Mouse (Mus musculus): ENCODE data around the gene Naa10. TPM values are rescaled to one million over a fixed set of nuclear protein-coding genes. Genes with fewer than 3 reads are reported as not detected.

The Naa10 gene
- total RNA-seq (2021): 10 to 100 TPM; 66.7 to 71.7 TPM

GRCm38 (mm10) chrX:73921823-73922549, at the start of gene Naa10, which contains the start of gene Arhgap4:
TSS of gene Naa10 (minus strand) at chrX:73921944.
TSS of gene Arhgap4 (minus strand) at chrX:73921870.
- peak; percentile 93 for DNase-seq

GRCm38 (mm10) chrX:73970781-73971180, 49.0 kb upstream of the Naa10 start:
- no peak for DNase-seq

- no peak for DNase-seq
Measured at GRCm38 (mm10) chrX:73969729-73970128, 48.0 kb upstream of the Naa10 start.

- DNase-seq: no peak
Measured at GRCm38 (mm10) chrX:73969167-73969566, 47.4 kb upstream of the Naa10 start.

GRCm38 (mm10) chrX:73967177-73968075, 45.7 kb upstream of the Naa10 start:
- peak; percentile 88 for DNase-seq

GRCm38 (mm10) chrX:73966248-73967176, 44.8 kb upstream of the Naa10 start, which contains the start of gene Hcfc1:
TSS of gene Hcfc1 (minus strand) at chrX:73966357.
- peak; percentile 92 for DNase-seq

GRCm38 (mm10) chrX:73965307-73965706, 43.6 kb upstream of the Naa10 start:
- DNase-seq: peak; percentile 54

GRCm38 (mm10) chrX:73964363-73964762, 42.6 kb upstream of the Naa10 start:
- no peak for DNase-seq

- no peak for DNase-seq
Measured at GRCm38 (mm10) chrX:73954988-73955387, 33.2 kb upstream of the Naa10 start.

GRCm38 (mm10) chrX:73952603-73953002, 30.9 kb upstream of the Naa10 start:
- DNase-seq: no peak

- DNase-seq: no peak
Measured at GRCm38 (mm10) chrX:73949341-73949740, 27.6 kb upstream of the Naa10 start.

- peak; percentile 75 for DNase-seq
Measured at GRCm38 (mm10) chrX:73948647-73949046, 26.9 kb upstream of the Naa10 start.

- no peak for DNase-seq
Measured at GRCm38 (mm10) chrX:73946896-73947295, 25.2 kb upstream of the Naa10 start.

GRCm38 (mm10) chrX:73942294-73942693, 20.6 kb upstream of the Naa10 start:
- DNase-seq: no peak

GRCm38 (mm10) chrX:73941860-73942259, 20.1 kb upstream of the Naa10 start:
- no peak for DNase-seq

GRCm38 (mm10) chrX:73931871-73932270, 10.1 kb upstream of the Naa10 start:
- DNase-seq: no peak

GRCm38 (mm10) chrX:73930402-73931062, 8.8 kb upstream of the Naa10 start, which contains the start of gene Renbp:
TSS of gene Renbp (minus strand) at chrX:73930850.
- DNase-seq: peak; percentile 73

GRCm38 (mm10) chrX:73922550-73922882, 772 bp upstream of the Naa10 start:
- no peak for DNase-seq

GRCm38 (mm10) chrX:73921285-73921822, 390 bp downstream of the Naa10 start:
- DNase-seq: no peak

- no peak for DNase-seq
Measured at GRCm38 (mm10) chrX:73918631-73919030, 3.1 kb downstream of the Naa10 start.

- no peak for DNase-seq
Measured at GRCm38 (mm10) chrX:73916945-73917344, 4.8 kb downstream of the Naa10 start.

Measured in heart, postnatal 4 days (tissue).